Mouse (Mus musculus): ENCODE measurements around the gene Mchr1.

The Mchr1 gene

GRCm38 (mm10) chr15:81228258-81228657 lies 7.0 kb upstream of the Mchr1 start:
- no peak for DNase-seq

- DNase-seq: no peak
These were observed 5.5 kb upstream of the Mchr1 start for GRCm38 (mm10) chr15:81229791-81230190.

- no peak for DNase-seq
These were observed 4.0 kb upstream of the Mchr1 start for GRCm38 (mm10) chr15:81231325-81231724.

- no peak for DNase-seq
These were observed 763 bp downstream of the Mchr1 start for GRCm38 (mm10) chr15:81236062-81236461.

- DNase-seq: no peak
These were observed 2.2 kb downstream of the Mchr1 start for GRCm38 (mm10) chr15:81237471-81237870.

GRCm38 (mm10) chr15:81239261-81239660 lies 4.0 kb downstream of the Mchr1 start:
- DNase-seq: peak; percentile 82

- DNase-seq: peak; percentile 43
These were observed 4.6 kb downstream of the Mchr1 start for GRCm38 (mm10) chr15:81239794-81240343.

- DNase-seq: no peak
These were observed 11.6 kb downstream of the Mchr1 start for GRCm38 (mm10) chr15:81246890-81247289.

GRCm38 (mm10) chr15:81247583-81248340 lies 12.5 kb downstream of the Mchr1 start:
- DNase-seq: peak; percentile 89

GRCm38 (mm10) chr15:81248341-81248679 lies 13.0 kb downstream of the Mchr1 start:
- DNase-seq: no peak

- no peak for DNase-seq
These were observed 13.8 kb downstream of the Mchr1 start for GRCm38 (mm10) chr15:81248951-81249579.

GRCm38 (mm10) chr15:81252626-81253174 lies 17.4 kb downstream of the Mchr1 start:
- DNase-seq: peak; percentile 42

- peak; percentile 40 for DNase-seq
These were observed 18.3 kb downstream of the Mchr1 start for GRCm38 (mm10) chr15:81253585-81253984.

GRCm38 (mm10) chr15:81254113-81254640 lies 18.9 kb downstream of the Mchr1 start:
- DNase-seq: no peak

GRCm38 (mm10) chr15:81255063-81255462 lies 19.8 kb downstream of the Mchr1 start:
- DNase-seq: no peak

- DNase-seq: no peak
These were observed 23.0 kb downstream of the Mchr1 start for GRCm38 (mm10) chr15:81258296-81258695.

GRCm38 (mm10) chr15:81259304-81259703 lies 24.0 kb downstream of the Mchr1 start:
- DNase-seq: no peak

GRCm38 (mm10) chr15:81260208-81260607 lies 24.9 kb downstream of the Mchr1 start:
- no peak for DNase-seq

GRCm38 (mm10) chr15:81264392-81265095 lies 29.2 kb downstream of the Mchr1 start:
- DNase-seq: peak; percentile 48

- no peak for DNase-seq
These were observed 32.1 kb downstream of the Mchr1 start for GRCm38 (mm10) chr15:81267416-81267815.

- peak; percentile 58 for DNase-seq
These were observed 37.2 kb downstream of the Mchr1 start for GRCm38 (mm10) chr15:81272305-81273053.

- peak; percentile 34 for DNase-seq
These were observed 38.1 kb downstream of the Mchr1 start for GRCm38 (mm10) chr15:81273361-81273760.

All from lung, postnatal 36 days (tissue).